Mouse (Mus musculus): ENCODE results near the gene Higd1a. TPM values are rescaled to one million over a fixed set of nuclear protein-coding genes. Genes with fewer than 3 reads are reported as not detected.
A peak's percentile ranks its signal among the peaks of the same experiment; 100 is the strongest.

The Higd1a gene
- polyA plus RNA-seq, 1 experiment from 2014 or later, result 102 TPM

DNA sequence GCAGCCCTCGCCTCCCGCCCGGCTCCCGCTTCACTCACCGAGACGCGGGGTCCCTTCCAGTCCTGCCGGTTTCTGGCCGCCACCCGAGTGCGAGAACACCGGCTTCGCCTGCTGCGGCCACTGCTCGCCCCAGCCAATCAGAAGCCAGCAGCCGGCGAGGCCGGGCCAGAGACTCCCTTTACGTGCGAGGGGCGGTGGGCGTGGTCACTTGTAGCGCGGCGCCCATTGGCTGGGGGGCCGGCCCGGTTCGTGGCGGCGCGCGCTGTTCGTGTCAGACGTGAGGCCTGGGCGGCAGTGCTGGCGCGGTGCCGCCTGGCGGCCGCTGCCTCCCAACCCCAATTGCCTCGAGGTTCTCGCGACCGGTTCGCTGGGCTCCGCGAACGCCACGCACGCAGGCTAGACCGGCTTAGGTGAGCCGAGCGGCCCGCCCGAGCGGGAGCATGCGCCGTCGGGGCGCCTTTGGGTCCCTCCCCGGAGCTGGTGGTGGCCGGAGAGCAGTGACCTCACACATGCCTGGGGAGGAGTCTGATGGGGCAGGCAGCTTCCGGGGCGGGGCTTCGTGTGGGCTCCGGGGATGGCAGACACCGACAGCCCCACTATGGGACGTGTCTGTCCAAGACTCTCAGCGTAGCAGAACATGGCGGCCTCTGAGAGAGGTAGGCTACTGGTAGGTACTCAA, 549 bp downstream of the Higd1a start:
- peak overlapping the region; percentile 93 for H3K27ac ChIP-seq (replicated peaks)
- peak overlapping the region; percentile 90 for H3K4me3 ChIP-seq (replicated peaks)
- H3K36me3 ChIP-seq (replicated peaks), result no peaks in the 10 kb centered on the region; the same call in 1 of the 2 replicates
- under 1% methylated on average over 70 of the region's 70 CpGs for whole genome bisulfite sequencing (ENCODE audit: insufficient replicate concordance)
- no peaks in the 10 kb centered on the region for H3K27me3 ChIP-seq
- peak; percentile 95 for ATAC-seq (ENCODE audit: insufficient read depth)
- no peaks in the 10 kb centered on the region for H3K9me3 ChIP-seq (replicated peaks)
- H3K9ac ChIP-seq, result peak overlapping the region; percentile 94
- H3K4me1 ChIP-seq (replicated peaks), result peaks cover 48% of the 10 kb centered on the region
- peak overlapping the region; percentile 91 for H3K4me2 ChIP-seq

GRCm38 (mm10) chr9:121856649-121857416, 1.3 kb downstream of the Higd1a start:
- H3K27ac ChIP-seq (replicated peaks), result peak overlapping the region; percentile 93
- H3K9me3 ChIP-seq (replicated peaks), result no peaks in the 10 kb centered on the region
- H3K36me3 ChIP-seq (replicated peaks), result peaks cover 5% of the 10 kb centered on the region
- H3K4me1 ChIP-seq (replicated peaks), result peaks cover 48% of the 10 kb centered on the region
- ATAC-seq (ENCODE audit: insufficient read depth), result peak; percentile 32
- H3K9ac ChIP-seq, result peak overlapping the region; percentile 94
- peak overlapping the region; percentile 91 for H3K4me2 ChIP-seq
- H3K27me3 ChIP-seq, result no peaks in the 10 kb centered on the region
- 2% methylated on average over 39 of the region's 39 CpGs for WGBS (ENCODE audit: insufficient replicate concordance)
- peak overlapping the region; percentile 90 for H3K4me3 ChIP-seq (replicated peaks)

DNA sequence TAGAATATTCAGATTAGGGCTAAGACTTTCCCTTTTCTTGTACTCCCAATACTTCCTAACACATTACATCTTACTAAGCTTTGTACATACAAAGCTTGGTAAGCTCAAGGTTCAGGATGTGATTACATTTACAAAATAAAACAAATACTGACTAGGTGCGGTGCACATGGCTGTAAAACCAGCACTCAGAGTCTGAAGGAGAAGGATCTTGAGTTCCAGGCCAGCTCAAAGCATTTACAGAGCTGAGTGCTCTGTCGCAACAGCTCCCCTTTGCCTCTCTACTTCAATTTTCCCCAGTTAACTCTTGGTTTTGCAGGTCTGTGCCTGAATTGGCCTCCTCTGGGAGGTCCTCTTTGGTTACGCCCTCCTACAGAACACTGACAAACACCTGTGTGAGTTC, 3.9 kb downstream of the Higd1a start:
- H3K27ac ChIP-seq (replicated peaks), result no peak overlapping the region

DNA sequence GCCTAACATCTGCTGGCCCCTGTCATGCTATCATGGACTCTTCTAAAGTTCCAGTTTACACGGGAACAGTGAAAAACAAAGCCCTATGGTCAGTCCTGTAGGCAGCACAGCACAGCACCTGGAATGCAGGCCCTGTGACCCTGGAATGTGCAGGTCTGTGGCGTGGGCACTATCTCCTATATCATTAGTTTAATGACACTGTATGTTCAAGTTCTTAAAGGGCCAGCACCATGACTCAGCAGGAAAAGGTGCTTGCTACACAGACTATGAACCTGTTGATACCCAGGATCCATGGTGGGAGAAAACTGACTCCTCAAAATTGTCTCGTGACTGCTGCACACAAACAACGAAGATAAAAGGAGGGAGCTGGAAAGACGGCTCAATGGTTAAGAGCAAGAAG, 10.3 kb downstream of the Higd1a start:
- peaks cover 50% of the 10 kb centered on the region for H3K36me3 ChIP-seq (replicated peaks)
- H3K9ac ChIP-seq, result no peak overlapping the region
- H3K4me3 ChIP-seq (replicated peaks), result no peak overlapping the region
- 47% methylated on average over 5 of the region's 5 CpGs for WGBS (ENCODE audit: insufficient replicate concordance)
- H3K9me3 ChIP-seq (replicated peaks), result no peaks in the 10 kb centered on the region
- H3K4me2 ChIP-seq, result no peak overlapping the region
- H3K27me3 ChIP-seq, result no peaks in the 10 kb centered on the region
- peaks cover 7% of the 10 kb centered on the region for H3K4me1 ChIP-seq (replicated peaks)
- no peak overlapping the region for H3K27ac ChIP-seq (replicated peaks)
- no peak for ATAC-seq (ENCODE audit: insufficient read depth)

More for the DNA sequence above, 3.9 kb downstream of the Higd1a start:
- no peak for ATAC-seq (ENCODE audit: insufficient read depth)
- no peak overlapping the region for H3K4me2 ChIP-seq
- no peaks in the 10 kb centered on the region for H3K27me3 ChIP-seq
- 76% methylated on average over 3 of the region's 3 CpGs for WGBS (ENCODE audit: insufficient replicate concordance)
- no peak overlapping the region for H3K9ac ChIP-seq
- peaks cover 29% of the 10 kb centered on the region for H3K36me3 ChIP-seq (replicated peaks)
- H3K4me1 ChIP-seq (replicated peaks), result peaks cover 42% of the 10 kb centered on the region
- H3K4me3 ChIP-seq (replicated peaks), result no peak overlapping the region
- no peaks in the 10 kb centered on the region for H3K9me3 ChIP-seq (replicated peaks)

DNA sequence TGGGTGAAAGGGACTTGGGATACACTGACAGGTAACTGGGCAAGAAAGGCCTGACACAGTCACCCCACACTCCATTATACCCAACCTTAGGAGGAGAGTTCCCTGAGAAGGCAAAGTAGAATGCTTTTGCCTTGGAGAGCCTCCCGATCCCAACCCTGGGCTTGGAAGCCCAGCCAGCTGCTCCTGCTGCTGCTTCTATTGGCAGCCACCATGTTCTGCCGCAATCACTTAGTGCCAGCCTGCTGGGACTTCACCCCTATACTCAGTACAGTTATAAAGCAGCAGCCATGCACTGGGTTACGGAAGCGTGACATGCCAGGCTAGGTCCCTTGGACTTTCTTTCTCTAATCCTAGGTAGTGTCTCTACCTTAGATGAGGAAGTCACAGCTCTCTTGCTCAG, 11.0 kb downstream of the Higd1a start:
- Histone ChIP-seq H3K27me3 (no peaks in the 10 kb centered on the region), H3K9me3 (replicated peaks) (no peaks in the 10 kb centered on the region), H3K27ac (replicated peaks) (no peak overlapping the region; the same call in 1 of the 2 replicates), H3K4me3 (replicated peaks) (no peak overlapping the region), H3K4me2 (no peak overlapping the region), H3K9ac (no peak overlapping the region), H3K36me3 (replicated peaks) (peaks cover 47% of the 10 kb centered on the region), H3K4me1 (replicated peaks) (peaks cover 7% of the 10 kb centered on the region)
- no peak for ATAC-seq (ENCODE audit: insufficient read depth)
- WGBS (ENCODE audit: insufficient replicate concordance), result 84% methylated on average over 4 of the region's 4 CpGs

- Histone ChIP-seq H3K27me3 (no peaks in the 10 kb centered on the region; the same call in 1 of the 2 replicates), H3K9ac (no peak overlapping the region), H3K27ac (replicated peaks) (no peak overlapping the region; the same call in 1 of the 2 replicates), H3K9me3 (replicated peaks) (no peaks in the 10 kb centered on the region), H3K4me2 (no peak overlapping the region), H3K4me1 (replicated peaks) (peaks cover 7% of the 10 kb centered on the region), H3K4me3 (replicated peaks) (no peak overlapping the region), H3K36me3 (replicated peaks) (peaks cover 42% of the 10 kb centered on the region)
- ATAC-seq (ENCODE audit: insufficient read depth), result no peak
- 25% methylated on average over 10 of the region's 10 CpGs for WGBS (ENCODE audit: insufficient replicate concordance)
Observed at GRCm38 (mm10) chr9:121846526-121847118, 11.5 kb downstream of the Higd1a start.

DNA sequence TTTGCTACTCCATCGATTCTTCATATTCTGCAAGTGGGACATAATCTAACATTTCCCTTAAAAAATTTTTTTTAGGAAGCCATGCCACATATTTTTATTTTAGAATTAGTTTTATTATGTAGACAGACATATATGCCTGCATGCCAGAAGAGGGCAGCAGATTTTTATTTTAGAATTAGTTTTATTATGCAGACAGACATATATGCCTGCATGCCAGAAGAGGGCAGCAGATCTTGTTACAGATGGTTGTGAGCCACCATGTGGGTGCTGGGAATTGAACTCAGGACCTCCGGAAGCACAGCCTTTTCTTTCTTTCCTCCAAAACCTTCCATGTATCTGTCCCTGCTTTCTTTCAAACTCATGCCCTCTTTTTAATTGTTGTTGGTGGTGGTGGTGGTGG, 15.2 kb downstream of the Higd1a start:
- Histone ChIP-seq H3K9me3 (replicated peaks) (no peaks in the 10 kb centered on the region), H3K27ac (replicated peaks) (no peak overlapping the region), H3K9ac (no peak overlapping the region), H3K4me1 (replicated peaks) (peaks cover 12% of the 10 kb centered on the region), H3K27me3 (peaks cover 27% of the 10 kb centered on the region), H3K36me3 (replicated peaks) (peaks cover 7% of the 10 kb centered on the region), H3K4me3 (replicated peaks) (no peak overlapping the region), H3K4me2 (no peak overlapping the region)
- no peak for ATAC-seq (ENCODE audit: insufficient read depth)
- 71% methylated on average over 2 of the region's 2 CpGs for WGBS (ENCODE audit: insufficient replicate concordance)

GRCm38 (mm10) chr9:121839622-121839965, 18.6 kb downstream of the Higd1a start:
- H3K9me3 ChIP-seq (replicated peaks), result no peaks in the 10 kb centered on the region
- peaks cover 9% of the 10 kb centered on the region for H3K4me1 ChIP-seq (replicated peaks)
- ATAC-seq (ENCODE audit: insufficient read depth), result no peak
- 30% methylated on average over 7 of the region's 7 CpGs for WGBS (ENCODE audit: insufficient replicate concordance)
- H3K36me3 ChIP-seq (replicated peaks), result no peaks in the 10 kb centered on the region
- H3K27ac ChIP-seq (replicated peaks), result no peak overlapping the region
- H3K9ac ChIP-seq, result no peak overlapping the region
- H3K4me3 ChIP-seq (replicated peaks), result peak overlapping the region; percentile 40
- peak overlapping the region; percentile 66 for H3K4me2 ChIP-seq
- peaks cover 28% of the 10 kb centered on the region for H3K27me3 ChIP-seq

DNA sequence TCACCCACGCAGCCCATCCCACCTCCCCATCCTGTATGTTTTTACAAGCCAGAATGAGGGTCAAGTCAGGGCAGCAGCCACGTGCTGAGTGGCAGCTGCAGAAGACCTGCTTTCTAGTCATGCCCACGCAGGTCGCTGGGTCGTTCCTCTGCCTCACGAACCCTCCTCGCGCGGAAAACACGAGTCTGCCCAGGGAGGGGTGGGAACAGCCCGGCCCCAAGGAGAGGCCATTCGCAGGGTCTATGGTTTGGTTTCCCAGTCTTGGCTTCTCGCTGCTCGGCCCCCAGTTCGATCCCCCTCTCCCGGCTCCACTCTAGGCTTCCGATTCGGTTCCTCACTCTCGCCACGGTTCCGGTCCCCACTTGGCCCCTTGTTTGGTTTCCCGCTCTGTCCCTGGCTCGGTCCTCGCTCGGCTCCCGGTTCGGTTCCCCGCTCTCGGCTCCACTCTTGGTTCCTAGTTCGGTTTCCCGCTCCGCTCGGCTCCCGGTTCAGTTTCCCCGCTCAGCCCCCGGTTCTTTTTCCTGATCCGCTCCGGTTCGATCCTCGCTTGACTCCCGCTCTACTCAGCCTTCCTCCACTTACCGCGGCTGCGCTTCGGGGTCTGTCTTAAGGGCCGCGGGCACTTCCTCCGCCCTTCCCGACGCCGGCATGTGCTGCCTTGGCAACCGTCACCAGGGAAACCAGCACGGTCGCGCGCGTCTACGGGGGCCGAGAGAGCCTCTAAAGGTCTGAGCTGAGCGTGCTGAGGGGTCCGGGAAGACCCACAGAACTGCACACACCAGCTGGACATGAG, 19.1 kb downstream of the Higd1a start, which contains the start of gene Ccdc13:
TSS of gene Ccdc13 (minus strand) at position 633 of the 793 bp plus-strand sequence.
- peak; percentile 31; the same call in 1 of the 2 replicates for ATAC-seq (ENCODE audit: insufficient read depth)
- Histone ChIP-seq H3K27me3 (peaks cover 28% of the 10 kb centered on the region), H3K27ac (replicated peaks) (no peak within 1 kb of the TSS), H3K9me3 (replicated peaks) (no peaks in the 10 kb centered on the region), H3K9ac (no peak within 1 kb of the TSS), H3K4me3 (replicated peaks) (peak within 1 kb of the TSS; percentile 40), H3K4me1 (replicated peaks) (peaks cover 9% of the 10 kb centered on the region), H3K4me2 (peak within 1 kb of the TSS; percentile 66), H3K36me3 (replicated peaks) (no peaks in the 10 kb centered on the region)
- WGBS (ENCODE audit: insufficient replicate concordance), result 6% methylated on average over 61 of the region's 61 CpGs

DNA sequence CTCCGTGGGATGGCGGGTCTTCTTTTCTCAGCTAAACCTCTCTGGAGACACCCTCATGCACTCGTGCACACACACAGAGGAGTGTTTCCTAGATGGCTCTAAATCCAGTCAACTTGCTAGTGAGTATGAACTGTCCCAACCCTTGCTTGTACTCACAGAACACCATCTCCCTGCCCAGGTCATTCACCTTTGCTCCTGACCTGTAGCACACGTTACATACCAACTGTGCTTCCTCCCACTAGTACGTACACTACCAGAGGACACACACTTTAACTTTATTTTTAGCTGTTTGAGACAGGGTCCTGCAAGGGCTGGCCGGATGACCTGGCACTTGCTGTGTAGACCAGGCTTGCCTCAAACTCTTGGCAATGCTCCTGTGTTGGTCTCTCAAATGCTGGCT, 20.2 kb downstream of the Higd1a start:
- Histone ChIP-seq H3K9me3 (replicated peaks) (no peaks in the 10 kb centered on the region), H3K4me3 (replicated peaks) (no peak overlapping the region), H3K27ac (replicated peaks) (no peak overlapping the region), H3K9ac (no peak overlapping the region), H3K4me2 (no peak overlapping the region), H3K4me1 (replicated peaks) (peaks cover 9% of the 10 kb centered on the region), H3K27me3 (peaks cover 28% of the 10 kb centered on the region), H3K36me3 (replicated peaks) (no peaks in the 10 kb centered on the region)
- no peak for ATAC-seq (ENCODE audit: insufficient read depth)
- 70% methylated on average over 6 of the region's 6 CpGs for WGBS (ENCODE audit: insufficient replicate concordance)

All from liver, embryonic 15.5 days (tissue).